9 mouse cellular contexts compared by ENCODE assay signal in genomic region chr11:88822991-88823390, GRCm38 (mm10). TPM values are rescaled to one million over a fixed set of nuclear protein-coding genes. Genes with fewer than 3 reads are reported as not detected.
A peak's percentile ranks its signal among the peaks of the same experiment; 100 is the strongest.
DNase-seq lines count a peak whose midpoint lies in the region; ATAC-seq lines count a peak whose summit lies in the region.
"Had no signal": no experiment of that assay in that cellular context is flagged by ENCODE, and none has a peak within 500 bp of the region (broad histone marks: within the 10 kb centered on the region; RNA-seq: fewer than 3 reads in every experiment).

No protein-coding gene starts in this region.

- H3K4me3 ChIP-seq in intestine, embryonic 15.5 days (replicated peaks): no peak overlapping the region
- peak overlapping the region; percentile 46 for H3K4me3 ChIP-seq in midbrain, embryonic 10.5 days
- H3K4me3 ChIP-seq: erythroblast, embryonic 14.5 days had no signal

- peaks cover 3% of the 10 kb centered on the region; the same call in 1 of the 2 replicates for H3K4me1 ChIP-seq in intestine, embryonic 15.5 days (replicated peaks)
- peaks cover 43% of the 10 kb centered on the region for H3K4me1 ChIP-seq in midbrain, embryonic 10.5 days

- H3K27me3 ChIP-seq in intestine, embryonic 15.5 days (replicated peaks): peaks cover 11% of the 10 kb centered on the region
- peaks cover 14% of the 10 kb centered on the region for H3K27me3 ChIP-seq in midbrain, embryonic 10.5 days (ENCODE audit: low read depth, poor library complexity, severe bottlenecking)
- no peaks in the 10 kb centered on the region for H3K27me3 ChIP-seq in splenic B cell, adult 2 months (ENCODE audit: control insufficient read depth, insufficient read depth, low read length, poor library complexity, severe bottlenecking)

- H3K4me2 ChIP-seq in intestine, embryonic 15.5 days (replicated peaks): peak overlapping the region; percentile 49

- peak; percentile 75 for ATAC-seq in intestine, embryonic 15.5 days

- no peaks in the 10 kb centered on the region for H3K36me3 ChIP-seq in intestine, embryonic 15.5 days
- H3K36me3 ChIP-seq in midbrain, embryonic 10.5 days: no peaks in the 10 kb centered on the region
- no peaks in the 10 kb centered on the region for H3K36me3 ChIP-seq in splenic B cell, adult 2 months (ENCODE audit: control insufficient read depth, insufficient read depth, low read length, poor library complexity, severe bottlenecking)

- WGBS in intestine, embryonic 15.5 days: 4% methylated on average over 7 of the region's 7 CpGs
- 5% methylated on average over 7 of the region's 7 CpGs for WGBS in midbrain, embryonic 10.5 days

- no peaks in the 10 kb centered on the region for H3K9me3 ChIP-seq in intestine, embryonic 15.5 days
- H3K9me3 ChIP-seq in midbrain, embryonic 10.5 days (replicated peaks): no peaks in the 10 kb centered on the region

- no peak overlapping the region for H3K27ac ChIP-seq in intestine, embryonic 15.5 days
- peak overlapping the region; percentile 86 for H3K27ac ChIP-seq in midbrain, embryonic 10.5 days (replicated peaks)

- H3K9ac ChIP-seq in intestine, embryonic 15.5 days: no peak overlapping the region

- intact Hi-C loops in left cerebral cortex, postnatal 10 days (cut with DNase I): loop anchor here (1.0 to 10.0 kb wide), 5 partner anchors 268 to 856 kb away; no protein-coding TSS in a partner anchor

- peak; percentile 65 for DNase-seq in urinary bladder, postnatal 14 days (ENCODE audit: low spot score)
- DNase-seq in urinary bladder, postnatal 10 days (ENCODE audit: low spot score): no peak
- peak; percentile 62 to 79 for DNase-seq in cerebellum, postnatal 36 days
- DNase-seq in frontal cortex, postnatal 36 days (ENCODE audit: low spot score in 2 of 2): peak; percentile 73 to 87
- peak; percentile 64 to 80 for DNase-seq in left cerebral cortex, postnatal 10 days (ENCODE audit: extremely low spot score in 1 of 2, low spot score in 2 of 2)
- DNase-seq in midbrain, embryonic 10.5 days (ENCODE audit: low spot score): peak; percentile 80
- DNase-seq in splenic B cell, adult 2 months (ENCODE audit: low read depth, low spot score): peak; percentile 71

RNA-seq across cellular contexts. Expression of gene Akap1, which starts 41.4 kb away (rescaled TPM):
- polyA plus RNA-seq in intestine, embryonic 15.5 days (2015; fragmentation: Nextera tagmentation; extraction: Ambion mirVana): 27.8 and 28.3 TPM in 2 replicates
- 10 to 100 TPM; 43.6 to 47.6 TPM for total RNA-seq in left cerebral cortex, postnatal 10 days (2021)
- 19.1 and 20.7 TPM in 2 replicates for polyA plus RNA-seq in midbrain, embryonic 10.5 days (2016; fragmentation: Nextera tagmentation; extraction: Ambion mirVana)
